Mouse (Mus musculus) mouse embryonic stem cell (cell line): ENCODE measurements around the gene Klf3.

Experiments
- in situ Hi-C, 2 experiments: fragments of 300-500 bp; cut with MboI; formaldehyde crosslinking; loops; 1 replicate in 1 of 2; 3 replicates in 1 of 2; pipeline ENCODE4 v1.14.3; 2019 to 2020; ENCODE audit warnings: low sequenced_read_pairs in 2 of 2, low pct_unique_long_range_greater_than_20kb in 1 of 2, mixed read lengths in 1 of 2; ENCODE audit not compliant: unreplicated experiment in 1 of 2

Klf3 gene

DNA sequence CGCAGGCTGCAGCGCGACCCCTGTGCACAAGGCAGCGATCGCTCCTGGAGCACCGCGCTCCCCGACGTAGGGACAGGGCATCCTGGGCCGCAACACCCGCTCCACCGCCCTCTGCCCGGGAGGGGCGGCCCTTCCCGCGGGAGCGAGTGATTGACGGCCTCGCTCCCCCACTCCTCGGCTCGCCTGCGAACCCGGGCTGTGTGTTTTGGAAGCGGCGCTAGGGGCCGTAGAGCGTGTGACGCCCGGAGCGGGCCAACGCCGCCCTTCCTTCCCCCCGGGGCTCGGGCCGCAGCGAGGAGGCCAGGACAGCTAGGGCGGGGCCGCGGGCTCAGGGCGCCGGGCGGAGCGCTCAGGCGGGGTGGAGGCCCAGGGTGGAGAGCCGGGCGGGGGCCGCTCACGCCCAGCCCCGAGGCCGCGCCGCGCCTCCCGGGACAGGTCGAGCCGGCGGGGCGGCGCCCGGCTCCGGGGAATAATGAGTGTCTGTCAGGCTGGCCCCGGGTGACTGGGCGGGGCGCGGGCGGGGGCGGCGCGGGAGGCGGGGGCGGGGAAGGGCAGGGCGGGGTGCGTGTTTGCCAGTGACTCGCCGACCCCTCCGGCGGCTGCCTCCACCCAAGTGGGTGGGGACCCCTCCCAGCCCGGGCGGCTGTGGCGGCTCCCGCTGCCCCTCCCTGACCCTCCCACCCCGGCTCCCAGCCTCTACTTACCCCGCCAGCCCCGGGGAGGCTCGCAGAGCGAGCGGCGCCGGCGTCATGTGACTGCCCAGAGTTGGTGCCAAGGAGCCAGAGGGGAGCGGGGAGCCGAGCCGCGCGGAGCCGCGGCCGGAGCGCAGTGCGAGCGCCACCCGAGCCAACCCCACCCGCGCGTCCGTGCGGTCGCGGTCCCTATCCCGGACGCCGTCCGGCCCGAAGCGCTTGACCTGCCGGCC, at the start of gene Klf3:
Gene Klf3 (plus strand): TSS at position 594 of the 925 bp plus-strand sequence.
- in situ Hi-C loops = no loop called here

DNA sequence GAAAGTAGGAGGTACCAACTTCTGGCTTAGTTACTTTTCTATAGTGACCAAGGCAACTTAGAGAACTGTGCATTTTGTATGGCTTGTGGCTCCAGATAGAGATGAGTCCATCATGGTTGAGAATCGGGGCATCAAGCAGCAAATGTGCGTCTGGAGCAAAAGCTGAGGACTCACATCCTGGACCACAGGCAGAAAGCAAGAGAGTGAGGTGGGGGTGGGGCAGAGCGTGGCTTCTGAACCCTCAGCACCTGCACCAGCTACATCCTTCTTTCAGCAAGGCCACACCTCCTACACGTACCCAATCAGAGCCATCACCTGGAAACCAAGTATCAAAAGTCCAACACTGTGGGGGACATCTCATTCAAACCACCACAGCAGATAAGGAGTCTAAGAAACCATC, 40.9 kb upstream of the Klf3 start:
- in situ Hi-C loops = no loop called here

DNA sequence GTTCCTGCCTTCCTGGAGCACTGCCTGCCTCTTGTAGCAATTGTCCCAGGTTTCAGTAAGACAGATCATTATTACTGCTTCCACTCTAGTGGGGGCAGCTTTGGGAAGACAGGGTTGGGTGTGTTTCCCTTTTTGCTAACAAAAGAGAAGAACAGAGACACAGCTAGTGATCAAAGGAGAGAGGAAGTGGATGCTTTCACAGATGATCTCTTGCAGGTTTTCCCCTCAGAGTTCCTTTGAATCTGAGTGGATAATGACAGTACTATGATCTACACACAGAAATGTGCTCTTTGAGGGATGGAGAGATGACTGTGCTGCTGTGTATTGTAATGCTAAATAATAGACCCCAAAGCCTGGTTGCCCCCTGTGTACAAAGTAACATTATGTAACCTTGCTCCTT, 38.7 kb upstream of the Klf3 start:
- in situ Hi-C loops = no loop called here

DNA sequence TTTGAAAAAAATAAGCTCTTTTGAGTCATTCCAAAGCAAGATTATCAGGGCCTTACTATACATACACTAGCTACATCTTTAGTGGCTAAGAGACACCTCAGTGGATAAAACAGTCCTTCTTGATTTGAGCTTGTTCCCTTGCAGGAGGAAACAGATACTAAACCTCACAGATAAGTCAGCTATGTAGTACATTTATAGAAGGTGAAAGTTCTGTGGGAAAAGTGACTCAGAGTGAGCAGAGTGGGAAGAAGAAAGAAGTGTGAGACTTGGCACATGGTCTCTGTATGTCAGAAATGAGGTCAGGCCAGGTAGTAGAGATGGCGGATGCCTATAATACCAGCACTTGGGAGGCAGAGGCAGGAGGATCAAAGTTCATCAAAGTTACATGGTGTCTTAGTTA, 37.4 kb upstream of the Klf3 start:
- in situ Hi-C loops = no loop called here

DNA sequence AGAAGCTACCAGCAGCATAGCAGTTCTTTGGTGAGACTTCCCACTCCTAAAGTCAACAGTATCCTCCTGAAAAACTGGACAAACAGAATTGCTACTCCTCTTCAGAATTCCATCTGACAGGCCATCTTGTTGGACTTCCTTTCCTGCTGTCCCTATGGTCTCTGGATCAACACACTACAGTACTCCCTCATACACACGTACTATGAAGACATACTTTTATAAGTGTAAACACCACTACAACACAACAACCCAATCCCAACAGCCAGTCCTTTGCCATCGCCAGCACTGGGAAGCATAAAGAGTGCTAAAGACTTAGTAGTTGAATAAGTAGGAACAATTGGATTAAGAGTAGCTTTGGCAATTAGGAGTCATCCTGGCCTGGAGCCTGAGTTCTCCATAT, 36.6 kb upstream of the Klf3 start:
- in situ Hi-C loops = no loop called here

DNA sequence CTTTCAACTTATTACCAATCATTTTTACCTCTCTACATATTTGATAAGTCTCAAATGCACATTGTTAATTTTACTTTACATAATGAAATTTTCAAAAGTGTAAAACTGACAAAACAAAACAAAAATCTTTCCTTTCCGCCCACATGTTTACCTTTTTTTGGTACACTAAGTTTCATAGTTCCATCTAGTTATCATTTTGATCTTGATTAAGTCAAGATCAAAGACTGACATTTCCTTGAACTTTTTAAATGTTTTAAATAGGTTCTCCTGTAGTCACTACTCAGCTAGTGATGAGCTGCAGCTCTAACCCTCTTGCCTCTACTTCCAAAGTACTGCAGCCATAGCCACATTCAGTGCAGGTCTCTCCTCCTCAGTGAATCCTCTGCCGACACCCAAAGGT, 31.6 kb upstream of the Klf3 start:
- in situ Hi-C loops = no loop called here

DNA sequence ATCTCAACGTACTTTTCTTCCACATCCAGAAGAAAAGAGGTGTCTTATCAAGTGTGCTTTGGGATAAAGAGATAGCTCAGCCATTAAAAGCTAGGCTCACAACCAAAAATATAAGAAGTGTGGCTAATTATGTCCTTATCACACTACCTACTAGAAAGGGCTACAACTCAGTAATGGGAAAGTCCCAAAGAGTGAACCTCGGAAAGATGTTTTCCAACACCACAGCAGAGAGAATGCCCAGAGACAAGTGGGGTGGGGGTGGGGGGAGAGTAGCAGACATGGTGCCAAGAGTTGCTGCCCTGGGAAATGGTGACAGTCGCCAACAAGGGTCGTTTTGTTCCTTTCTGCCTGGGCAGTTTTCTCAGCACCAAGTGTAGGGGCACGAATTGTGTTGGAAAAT, 25.0 kb upstream of the Klf3 start:
- in situ Hi-C loops = no loop called here

DNA sequence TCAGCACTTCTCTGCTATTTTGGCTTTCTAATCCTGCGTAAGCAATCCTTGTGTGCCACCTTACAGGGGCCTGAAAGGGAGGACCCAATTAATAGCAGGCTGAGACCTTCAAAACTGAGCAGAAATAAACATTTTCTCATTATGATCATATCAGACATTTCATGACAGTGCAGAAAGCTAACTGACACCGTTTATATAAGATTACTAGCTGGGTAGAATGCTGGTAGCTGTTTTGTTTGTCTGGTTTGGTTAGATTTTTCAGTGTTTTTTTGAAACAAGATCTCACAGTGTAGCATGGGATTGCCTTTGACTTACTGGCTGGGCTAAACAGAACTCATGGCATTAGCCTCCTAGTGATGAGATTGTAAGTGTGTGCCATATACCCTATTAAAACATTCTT, 23.9 kb upstream of the Klf3 start:
- in situ Hi-C loops = no loop called here

DNA sequence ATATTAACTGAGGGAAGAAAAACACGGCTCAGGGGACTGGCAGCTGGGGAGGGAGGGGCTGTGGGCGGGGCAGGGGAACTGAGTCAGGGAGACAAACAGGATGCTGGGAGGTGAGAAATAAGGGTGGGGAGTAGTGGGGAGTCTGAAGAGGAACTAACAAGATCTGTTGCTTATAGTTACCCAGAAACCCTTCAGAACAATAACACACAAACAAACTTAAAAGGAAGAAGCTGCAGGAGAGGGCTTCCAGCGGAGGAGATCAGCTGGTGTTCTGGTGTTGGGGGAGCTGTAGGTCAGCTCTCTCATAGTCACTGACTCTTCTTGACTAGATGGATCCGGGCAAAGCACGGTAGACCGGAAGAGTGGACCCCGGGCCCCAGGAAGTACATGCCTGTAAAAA, 22.4 kb upstream of the Klf3 start:
- in situ Hi-C loops = no loop called here

DNA sequence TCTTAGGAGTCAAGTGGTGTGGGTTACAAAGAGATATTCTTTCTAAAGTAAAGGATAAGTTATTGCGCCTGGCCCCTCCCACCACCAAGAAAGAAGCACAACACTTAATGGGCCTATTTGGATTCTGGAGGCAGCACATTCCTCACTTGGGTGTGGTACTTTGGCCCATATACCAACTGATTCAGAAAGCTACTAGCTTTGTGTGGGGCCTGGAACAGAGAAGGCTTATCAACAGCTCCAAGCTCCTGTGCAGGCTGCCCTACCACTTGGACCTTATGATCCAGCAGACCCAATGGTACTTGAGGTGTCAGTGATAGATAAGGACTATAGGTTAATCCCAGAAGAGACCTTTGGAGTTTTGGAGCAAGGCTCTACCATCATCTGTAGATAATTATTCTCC, 15.0 kb upstream of the Klf3 start:
- in situ Hi-C loops = no loop called here

DNA sequence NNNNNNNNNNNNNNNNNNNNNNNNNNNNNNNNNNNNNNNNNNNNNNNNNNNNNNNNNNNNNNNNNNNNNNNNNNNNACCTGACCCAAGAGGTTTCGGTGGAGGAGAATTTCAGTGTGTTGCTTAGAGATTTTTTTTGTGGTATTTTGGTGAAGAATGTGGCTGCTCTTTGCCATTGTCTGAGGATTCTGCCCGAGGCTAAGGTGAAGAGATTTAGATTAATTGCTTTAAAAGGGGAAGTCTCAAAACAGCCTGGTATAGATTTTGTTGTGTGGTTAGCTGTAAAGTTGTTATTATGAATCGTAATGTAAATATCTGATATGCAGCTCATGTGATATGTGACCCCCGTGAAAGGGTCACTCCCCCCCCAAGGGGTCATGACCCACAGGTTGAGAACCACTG, 5.0 kb upstream of the Klf3 start:
- in situ Hi-C loops = no loop called here

DNA sequence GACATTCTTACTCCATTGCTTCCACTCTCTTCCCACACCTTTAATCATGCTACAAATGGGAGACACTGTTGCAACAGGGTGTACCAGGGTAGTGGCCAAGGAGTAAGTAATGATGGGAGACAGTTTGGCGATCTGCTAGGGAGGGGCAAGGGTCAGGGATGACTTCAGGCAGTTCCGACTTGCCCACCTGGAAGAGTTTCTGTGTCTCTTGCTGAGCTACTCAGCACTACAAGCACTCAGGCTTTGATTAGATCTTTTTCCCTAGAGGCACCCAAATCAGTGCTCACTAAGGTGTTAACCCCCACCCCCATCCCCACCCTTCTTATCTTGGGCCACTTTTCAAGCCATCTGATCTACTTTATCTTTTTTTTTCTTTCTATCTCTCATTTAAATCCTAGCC, 1.6 kb upstream of the Klf3 start:
- in situ Hi-C loops = no loop called here

DNA sequence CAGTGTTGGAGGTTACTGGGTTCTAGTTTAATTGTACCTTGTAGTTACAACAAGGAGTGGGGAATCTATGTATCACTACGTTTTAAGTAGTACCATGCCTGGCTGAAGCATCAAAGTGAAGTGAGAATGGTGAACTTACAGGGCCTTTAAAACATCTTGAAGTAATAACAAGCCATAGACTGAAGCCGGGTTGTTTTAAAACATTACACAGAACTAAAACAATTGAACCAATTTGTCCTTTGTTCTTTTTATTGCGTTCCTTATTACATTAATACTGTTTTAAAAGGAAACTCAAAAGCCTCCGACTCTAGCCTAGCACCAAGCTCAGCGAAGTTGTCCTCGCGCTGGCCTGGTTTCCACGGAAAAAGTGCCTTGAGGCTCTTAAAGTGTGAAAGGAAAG, 1.0 kb upstream of the Klf3 start:
- in situ Hi-C loops = no loop called here

DNA sequence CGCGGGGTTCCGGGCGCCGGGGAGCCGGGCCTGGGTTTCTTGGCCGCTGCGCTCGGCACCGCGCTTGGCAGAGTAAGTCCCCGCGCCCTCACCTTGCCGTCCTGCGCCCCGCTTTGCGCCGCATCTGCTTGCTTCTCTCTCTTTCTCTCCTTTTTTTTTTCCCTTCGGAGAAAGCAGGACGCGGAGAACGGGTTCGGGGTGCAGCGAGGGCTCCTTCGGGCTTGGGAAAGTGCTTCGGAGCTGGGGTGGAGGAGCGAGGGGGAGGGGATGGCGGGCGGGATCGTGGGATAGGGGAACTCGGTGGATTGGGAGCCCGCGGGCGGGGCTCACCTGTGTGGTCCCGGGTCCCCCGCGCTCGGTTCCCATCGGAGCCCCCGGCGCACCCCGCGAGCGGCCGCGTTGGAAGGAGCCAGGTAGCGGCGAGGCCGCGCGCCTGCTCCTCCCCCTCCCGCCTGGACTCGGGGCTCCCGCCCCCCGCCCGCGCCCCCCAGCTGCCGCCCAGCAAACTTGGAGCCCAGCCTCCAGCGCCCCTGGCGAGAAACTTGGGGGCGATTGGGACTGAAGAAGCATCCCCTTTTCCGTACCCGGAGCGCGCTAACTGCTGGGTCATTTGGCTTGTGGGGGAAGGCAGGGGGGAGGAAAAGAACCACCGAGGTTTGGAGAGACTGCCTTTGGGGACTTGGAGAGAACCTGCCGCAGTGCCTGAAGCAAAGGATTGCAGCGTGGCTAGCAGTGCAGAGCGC, 703 bp downstream of the Klf3 start:
- in situ Hi-C loops = no loop called here

DNA sequence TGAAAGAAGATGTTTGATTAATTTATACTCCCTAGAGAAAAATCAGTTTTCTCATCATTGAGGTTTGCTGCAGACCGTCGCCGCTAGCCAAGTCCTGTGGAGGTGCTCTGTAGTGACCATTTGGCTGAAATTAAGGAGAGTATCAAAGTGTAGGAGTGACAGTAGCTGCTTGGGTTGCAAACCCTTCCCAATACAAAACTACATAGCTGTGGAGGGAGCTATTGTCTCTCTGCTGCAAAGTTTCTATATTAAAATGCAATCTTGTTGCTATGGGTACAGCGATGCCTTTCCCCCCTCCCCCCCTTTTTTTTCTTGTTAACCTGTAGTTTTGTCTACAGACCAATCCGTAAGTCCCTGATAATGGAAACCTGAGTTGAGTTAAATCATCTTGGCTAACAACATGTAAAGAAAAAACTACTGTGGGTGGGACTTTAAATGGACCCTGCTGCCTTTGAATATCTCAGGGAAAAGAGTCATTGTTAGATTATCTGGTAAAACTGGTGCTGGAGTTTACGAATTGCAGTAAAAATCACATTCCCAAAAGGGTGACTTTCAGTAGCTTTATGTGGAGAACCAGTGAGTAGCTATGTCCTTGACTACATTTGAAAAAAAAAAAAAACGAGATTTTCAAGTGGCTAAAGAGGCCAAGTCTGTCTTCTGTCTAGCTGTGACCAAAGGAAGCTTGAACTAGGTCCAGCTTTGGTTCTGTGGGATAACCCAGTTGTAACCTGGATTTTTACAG, 2.1 kb downstream of the Klf3 start:
- in situ Hi-C loops = no loop called here

DNA sequence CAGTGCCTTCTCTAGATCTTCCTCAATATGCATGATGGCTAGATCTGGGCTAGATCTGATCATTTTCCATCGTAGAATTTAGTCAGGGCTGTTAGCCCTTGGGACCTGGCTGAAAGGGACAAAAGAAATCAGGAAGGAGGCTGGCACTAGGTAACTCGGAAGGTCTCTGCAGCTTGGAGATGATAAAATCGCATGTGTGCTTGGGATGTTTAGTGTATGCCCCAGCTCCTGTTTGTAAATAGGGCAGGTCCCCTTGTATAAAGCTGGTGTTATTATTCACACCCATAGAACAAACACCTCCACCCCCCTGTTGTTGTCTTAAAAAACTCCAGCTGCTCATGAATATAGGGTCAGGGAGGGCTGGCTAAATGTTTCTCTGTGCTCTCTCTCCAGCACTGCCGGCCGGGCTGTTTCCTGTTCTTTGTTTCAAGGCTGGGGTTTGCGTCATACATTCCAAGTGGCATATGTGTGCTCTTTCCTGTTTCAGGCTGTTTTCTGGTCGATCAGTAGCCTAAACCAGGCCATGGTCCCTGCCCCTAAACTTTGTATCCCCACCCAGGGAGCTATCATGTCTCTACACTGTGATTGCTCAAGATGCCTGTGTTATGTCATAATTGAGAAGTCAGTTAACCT, 2.8 kb downstream of the Klf3 start:
- in situ Hi-C loops = no loop called here

DNA sequence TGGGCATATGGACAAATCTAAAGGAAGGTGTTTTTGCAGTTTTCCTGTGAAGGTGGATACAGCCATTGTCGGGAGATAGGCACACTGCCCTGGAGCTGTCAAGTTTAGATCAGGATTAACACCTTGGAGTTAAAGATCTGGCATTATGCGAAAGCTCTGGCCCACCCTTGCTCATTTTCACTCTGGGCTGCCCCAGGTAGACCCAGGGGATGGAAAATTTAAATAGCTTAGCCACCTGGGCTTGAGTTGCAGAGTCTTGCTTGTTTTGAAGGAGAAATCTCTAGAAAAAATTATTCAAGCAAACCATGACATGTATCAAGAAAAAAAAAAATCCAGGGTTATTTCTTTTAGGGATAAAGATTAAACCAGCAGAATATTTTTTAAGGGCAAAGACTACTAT, 3.4 kb downstream of the Klf3 start:
- in situ Hi-C loops = no loop called here

DNA sequence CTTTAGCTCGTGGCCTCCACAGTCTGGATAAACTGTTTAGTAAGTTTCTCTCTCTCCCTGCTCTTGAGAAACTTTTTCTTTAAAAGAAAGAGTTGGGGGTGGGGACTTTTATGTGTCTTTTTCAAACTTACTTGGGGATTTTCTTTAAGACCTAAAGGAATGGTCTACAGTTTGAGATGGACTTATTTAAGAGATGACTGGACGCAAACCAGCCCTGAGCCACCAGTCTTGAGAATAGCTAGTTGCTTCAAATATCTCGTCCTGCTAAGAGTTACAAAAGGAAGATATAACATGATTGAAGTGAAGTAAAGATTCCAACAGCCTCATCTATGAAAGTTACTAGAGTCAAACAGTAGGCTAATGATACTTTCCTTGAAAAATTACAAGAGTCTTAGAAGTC, 4.0 kb downstream of the Klf3 start:
- in situ Hi-C loops = no loop called here

DNA sequence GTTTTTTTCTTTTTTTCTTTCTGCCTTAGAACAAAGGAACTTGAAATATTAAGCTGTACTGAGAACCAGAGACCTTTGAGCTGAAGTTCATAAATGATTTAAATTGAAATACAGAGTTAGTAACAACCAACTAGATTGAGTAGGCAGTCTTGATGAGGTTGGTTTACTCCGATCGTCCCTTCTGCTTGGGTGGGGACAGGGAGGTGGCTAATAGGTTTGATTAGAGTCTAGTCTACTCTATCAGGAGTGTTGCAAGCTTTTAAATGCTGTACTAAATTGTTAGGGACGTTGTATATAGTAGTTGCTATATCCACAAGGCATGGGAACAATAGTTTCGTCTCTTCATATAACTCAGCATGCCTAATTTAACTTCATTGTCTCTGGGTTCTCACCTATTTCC, 4.4 kb downstream of the Klf3 start:
- in situ Hi-C loops = no loop called here
